Mouse (Mus musculus): ENCODE results near the gene Rasa4. TPM values are rescaled to one million over a fixed set of nuclear protein-coding genes. Genes with fewer than 3 reads are reported as not detected.

Gene Rasa4
- polyA plus RNA-seq, 1 experiment from 2014 or later, result 1.0 TPM

- ATAC-seq (ENCODE audit: low read depth) (peak; percentile 78), DNase-seq (no peak)
- Histone ChIP-seq H3K4me3 (replicated peaks) (peak overlapping the region; percentile 87), H3K9me3 (replicated peaks) (no peaks in the 10 kb centered on the region), H3K4me1 (replicated peaks) (peaks cover 33% of the 10 kb centered on the region), H3K9ac (peak overlapping the region; percentile 89), H3K4me2 (peak overlapping the region; percentile 95), H3K36me3 (peaks cover 29% of the 10 kb centered on the region), H3K27ac (peak overlapping the region; percentile 72), H3K27me3 (no peaks in the 10 kb centered on the region)
- WGBS (ENCODE audit: insufficient replicate concordance), result 0% methylated on average over 22 of the region's 22 CpGs
These were observed 33.0 kb downstream of the Rasa4 start for GRCm38 (mm10) chr5:136116784-136117112.

- H3K9me3 ChIP-seq (replicated peaks), result no peaks in the 10 kb centered on the region
- WGBS (ENCODE audit: insufficient replicate concordance), result 86% methylated on average over 10 of the region's 10 CpGs
- ATAC-seq (ENCODE audit: low read depth) (no peak), DNase-seq (no peak)
- no peak overlapping the region for H3K4me3 ChIP-seq (replicated peaks)
- H3K27me3 ChIP-seq, result no peaks in the 10 kb centered on the region
- H3K4me2 ChIP-seq, result no peak overlapping the region
- peaks cover 83% of the 10 kb centered on the region for H3K36me3 ChIP-seq
- peaks cover 23% of the 10 kb centered on the region for H3K4me1 ChIP-seq (replicated peaks)
- H3K9ac ChIP-seq, result no peak overlapping the region
- H3K27ac ChIP-seq, result no peak overlapping the region
These were observed 38.4 kb downstream of the Rasa4 start for GRCm38 (mm10) chr5:136122165-136122564.

- Histone ChIP-seq H3K36me3 (peaks cover 69% of the 10 kb centered on the region), H3K4me1 (replicated peaks) (peaks cover 42% of the 10 kb centered on the region), H3K4me2 (peak within 1 kb of the TSS; percentile 81), H3K4me3 (replicated peaks) (peak within 1 kb of the TSS; percentile 74), H3K9ac (peak within 1 kb of the TSS; percentile 84), H3K27me3 (no peaks in the 10 kb centered on the region), H3K9me3 (replicated peaks) (no peaks in the 10 kb centered on the region), H3K27ac (peak within 1 kb of the TSS; percentile 91)
- DNase-seq (peak; percentile 95), ATAC-seq (ENCODE audit: low read depth) (peak; percentile 90)
- WGBS (ENCODE audit: insufficient replicate concordance), result under 1% methylated on average over 60 of the region's 60 CpGs
These were observed 52.0 kb downstream of the Rasa4 start, which contains the start of the genes Lrwd1 and Alkbh4 for GRCm38 (mm10) chr5:136135571-136136291. Gene Lrwd1 (minus strand): TSS chr5:136136074. Gene Alkbh4 (plus strand): TSS chr5:136136146.

- Histone ChIP-seq H3K4me2 (peak overlapping the region; percentile 81), H3K9ac (peak overlapping the region; percentile 84), H3K27ac (peak overlapping the region; percentile 91), H3K9me3 (replicated peaks) (no peaks in the 10 kb centered on the region), H3K27me3 (no peaks in the 10 kb centered on the region), H3K4me3 (replicated peaks) (peak overlapping the region; percentile 74), H3K4me1 (replicated peaks) (peaks cover 42% of the 10 kb centered on the region), H3K36me3 (peaks cover 69% of the 10 kb centered on the region)
- WGBS (ENCODE audit: insufficient replicate concordance), result 4% methylated on average over 20 of the region's 20 CpGs
- DNase-seq (no peak), ATAC-seq (ENCODE audit: low read depth) (peak; percentile 3)
These were observed 52.7 kb downstream of the Rasa4 start for GRCm38 (mm10) chr5:136136292-136136990.

- Histone ChIP-seq H3K4me3 (replicated peaks) (peak overlapping the region; percentile 74), H3K4me2 (peak overlapping the region; percentile 81), H3K4me1 (replicated peaks) (peaks cover 42% of the 10 kb centered on the region), H3K27ac (peak overlapping the region; percentile 91; the same call in 1 of the 2 replicates), H3K9ac (peak overlapping the region; percentile 84), H3K27me3 (no peaks in the 10 kb centered on the region), H3K36me3 (peaks cover 69% of the 10 kb centered on the region), H3K9me3 (replicated peaks) (no peaks in the 10 kb centered on the region)
- DNase-seq (peak; percentile 56), ATAC-seq (ENCODE audit: low read depth) (peak; percentile 34)
- 35% methylated on average over 13 of the region's 13 CpGs for WGBS (ENCODE audit: insufficient replicate concordance)
These were observed 54.0 kb downstream of the Rasa4 start for GRCm38 (mm10) chr5:136137658-136138274.

GRCm38 (mm10) chr5:136139393-136139792, 55.7 kb downstream of the Rasa4 start:
- no peak overlapping the region for H3K4me3 ChIP-seq (replicated peaks)
- H3K27ac ChIP-seq, result no peak overlapping the region
- WGBS (ENCODE audit: insufficient replicate concordance), result 74% methylated on average over 13 of the region's 13 CpGs
- peaks cover 45% of the 10 kb centered on the region for H3K4me1 ChIP-seq (replicated peaks)
- no peak overlapping the region for H3K9ac ChIP-seq
- H3K36me3 ChIP-seq, result peaks cover 53% of the 10 kb centered on the region
- ATAC-seq (ENCODE audit: low read depth), result no peak
- DNase-seq, result no peak
- no peaks in the 10 kb centered on the region for H3K27me3 ChIP-seq
- H3K4me2 ChIP-seq, result no peak overlapping the region
- H3K9me3 ChIP-seq (replicated peaks), result no peaks in the 10 kb centered on the region

GRCm38 (mm10) chr5:136140057-136140482, 56.4 kb downstream of the Rasa4 start:
- Histone ChIP-seq H3K27ac (no peak overlapping the region), H3K4me1 (replicated peaks) (peaks cover 45% of the 10 kb centered on the region), H3K4me3 (replicated peaks) (no peak overlapping the region), H3K9me3 (replicated peaks) (no peaks in the 10 kb centered on the region), H3K9ac (no peak overlapping the region), H3K36me3 (peaks cover 48% of the 10 kb centered on the region), H3K4me2 (no peak overlapping the region), H3K27me3 (no peaks in the 10 kb centered on the region)
- DNase-seq, result no peak
- WGBS (ENCODE audit: insufficient replicate concordance), result 91% methylated on average over 10 of the region's 10 CpGs
- ATAC-seq (ENCODE audit: low read depth), result no peak

GRCm38 (mm10) chr5:136142746-136143145, 59.0 kb downstream of the Rasa4 start:
- no peak overlapping the region for H3K9ac ChIP-seq
- 81% methylated on average over 5 of the region's 5 CpGs for WGBS (ENCODE audit: insufficient replicate concordance)
- DNase-seq (no peak), ATAC-seq (ENCODE audit: low read depth) (no peak)
- no peaks in the 10 kb centered on the region for H3K9me3 ChIP-seq (replicated peaks)
- H3K27me3 ChIP-seq, result no peaks in the 10 kb centered on the region
- peaks cover 48% of the 10 kb centered on the region for H3K36me3 ChIP-seq
- no peak overlapping the region for H3K4me3 ChIP-seq (replicated peaks)
- peaks cover 45% of the 10 kb centered on the region for H3K4me1 ChIP-seq (replicated peaks)
- H3K4me2 ChIP-seq, result no peak overlapping the region
- H3K27ac ChIP-seq, result no peak overlapping the region

GRCm38 (mm10) chr5:136143161-136143755, 59.5 kb downstream of the Rasa4 start:
- Histone ChIP-seq H3K9me3 (replicated peaks) (no peaks in the 10 kb centered on the region), H3K27me3 (no peaks in the 10 kb centered on the region), H3K4me2 (no peak overlapping the region), H3K27ac (no peak overlapping the region), H3K4me1 (replicated peaks) (peaks cover 40% of the 10 kb centered on the region), H3K36me3 (peaks cover 45% of the 10 kb centered on the region), H3K9ac (no peak overlapping the region), H3K4me3 (replicated peaks) (no peak overlapping the region)
- ATAC-seq (ENCODE audit: low read depth) (no peak), DNase-seq (no peak)
- 83% methylated on average over 6 of the region's 6 CpGs for whole genome bisulfite sequencing (ENCODE audit: insufficient replicate concordance)

- peaks cover 41% of the 10 kb centered on the region for H3K4me1 ChIP-seq (replicated peaks)
- H3K9ac ChIP-seq, result no peak overlapping the region
- no peak for DNase-seq
- H3K4me3 ChIP-seq (replicated peaks), result no peak overlapping the region
- no peaks in the 10 kb centered on the region for H3K9me3 ChIP-seq (replicated peaks)
- peaks cover 29% of the 10 kb centered on the region for H3K36me3 ChIP-seq
- H3K4me2 ChIP-seq, result no peak overlapping the region
- no peaks in the 10 kb centered on the region for H3K27me3 ChIP-seq
- no peak for ATAC-seq (ENCODE audit: low read depth)
- 32% methylated on average over 12 of the region's 12 CpGs for WGBS (ENCODE audit: insufficient replicate concordance)
- H3K27ac ChIP-seq, result peak overlapping the region; percentile 16; the same call in 1 of the 2 replicates
These were observed 61.1 kb downstream of the Rasa4 start for GRCm38 (mm10) chr5:136144606-136145430.
